Mouse (Mus musculus): ENCODE measurements around the gene Lgals2. TPM values are rescaled to one million over a fixed set of nuclear protein-coding genes. Genes with fewer than 3 reads are reported as not detected.
A peak's percentile ranks its signal among the peaks of the same experiment; 100 is the strongest.

The Lgals2 gene
- polyA plus RNA-seq, 1 experiment from 2014 or later, result 1,149 TPM

- H3K36me3 ChIP-seq, result no peaks in the 10 kb centered on the region
- no peak overlapping the region for H3K9ac ChIP-seq
- no peak overlapping the region for H3K27ac ChIP-seq
- peaks cover 48% of the 10 kb centered on the region for H3K4me1 ChIP-seq (replicated peaks)
- H3K4me2 ChIP-seq (replicated peaks), result no peak overlapping the region
- no peak for ATAC-seq
- no peaks in the 10 kb centered on the region; the same call in 1 of the 2 replicates for H3K27me3 ChIP-seq (replicated peaks)
- no peak overlapping the region for H3K4me3 ChIP-seq (replicated peaks)
- 93% methylated on average over 1 of the region's 1 CpGs for WGBS
- H3K9me3 ChIP-seq, result no peaks in the 10 kb centered on the region
Observed at GRCm38 (mm10) chr15:78829636-78830035, 25.7 kb downstream of the Lgals2 start.

DNA sequence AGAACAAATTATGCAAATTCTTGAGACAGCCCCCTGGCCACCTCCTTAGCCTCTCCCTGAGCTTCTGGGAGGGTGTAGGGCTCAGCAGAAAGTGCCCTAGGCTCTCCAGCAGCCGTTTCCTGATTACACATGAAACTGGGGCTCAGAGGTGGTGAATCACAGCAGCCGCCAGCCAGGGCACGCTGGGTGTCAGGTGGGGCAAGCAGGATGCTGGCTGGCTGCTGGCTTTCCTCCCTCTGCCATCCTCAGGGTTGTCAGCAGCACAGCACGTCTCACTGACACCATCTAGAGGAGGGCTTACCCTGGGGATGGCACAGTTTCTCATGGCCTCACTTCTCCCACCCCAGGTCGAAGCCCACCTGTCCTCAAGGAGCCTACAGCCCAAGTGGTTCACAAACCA lies 27.0 kb downstream of the Lgals2 start:
- peaks cover 36% of the 10 kb centered on the region for H3K4me1 ChIP-seq (replicated peaks)
- no peaks in the 10 kb centered on the region; the same call in 1 of the 2 replicates for H3K27me3 ChIP-seq (replicated peaks)
- no peak overlapping the region for H3K4me2 ChIP-seq (replicated peaks)
- H3K4me3 ChIP-seq (replicated peaks), result no peak overlapping the region
- 0 out of 2 replicates have a peak overlapping the region, but pooled peaks have one; percentile 25 for H3K27ac ChIP-seq
- no peak for ATAC-seq
- H3K36me3 ChIP-seq, result no peaks in the 10 kb centered on the region
- 29% methylated on average over 5 of the region's 5 CpGs for WGBS
- no peaks in the 10 kb centered on the region for H3K9me3 ChIP-seq
- H3K9ac ChIP-seq, result no peak overlapping the region

DNA sequence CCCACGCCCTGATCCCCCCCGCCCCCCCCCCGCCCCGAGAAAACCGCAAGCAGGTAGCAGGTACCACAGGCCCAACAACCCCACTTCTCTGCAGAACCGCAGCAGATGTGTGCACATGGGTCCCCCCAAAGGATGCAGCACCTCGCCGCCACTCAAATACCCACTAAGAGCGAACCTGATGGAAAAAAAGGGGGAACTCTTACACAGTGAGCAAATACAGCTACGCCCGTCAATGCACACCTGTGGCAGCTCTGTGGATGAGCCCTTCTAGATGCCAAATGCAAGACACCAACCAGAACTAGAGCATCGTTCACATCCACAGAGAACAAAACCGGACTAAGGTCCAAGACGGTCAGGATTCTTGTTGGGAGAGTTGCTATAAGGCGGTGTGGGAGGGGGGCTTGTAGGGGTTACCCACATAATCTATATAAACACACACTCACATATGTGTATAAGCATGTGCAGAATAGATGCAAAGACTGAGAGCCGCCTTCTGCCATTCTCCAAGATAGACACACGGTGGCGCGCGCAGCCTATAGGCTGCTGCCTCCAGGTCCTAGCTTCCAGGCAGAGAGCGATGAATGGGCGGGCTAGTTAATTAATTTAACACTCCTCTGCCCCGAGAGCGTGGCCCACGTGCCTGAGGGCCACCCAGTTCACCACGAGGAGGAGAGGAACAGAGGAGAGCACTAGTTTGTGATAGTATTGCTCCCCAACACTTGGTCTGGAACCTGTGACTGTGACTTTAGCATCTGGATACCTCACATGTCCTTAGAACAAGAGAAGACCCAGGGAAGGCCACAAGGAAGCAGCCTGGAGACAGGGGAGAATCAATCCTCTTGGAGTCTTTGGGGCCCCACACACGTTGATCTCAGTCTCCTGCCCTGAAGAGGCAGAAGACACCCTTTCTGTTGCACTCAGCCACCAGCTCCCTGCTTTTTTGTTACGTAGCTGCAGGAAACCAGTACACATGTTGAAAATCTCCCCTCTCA lies 28.8 kb downstream of the Lgals2 start:
- Histone ChIP-seq H3K27me3 (replicated peaks) (no peaks in the 10 kb centered on the region; the same call in 1 of the 2 replicates), H3K4me3 (replicated peaks) (no peak overlapping the region), H3K4me2 (replicated peaks) (no peak overlapping the region), H3K4me1 (replicated peaks) (peaks cover 19% of the 10 kb centered on the region), H3K9me3 (no peaks in the 10 kb centered on the region), H3K36me3 (no peaks in the 10 kb centered on the region), H3K27ac (no peak overlapping the region), H3K9ac (no peak overlapping the region)
- WGBS, result 23% methylated on average over 28 of the region's 28 CpGs
- ATAC-seq, result peak; percentile 72

DNA sequence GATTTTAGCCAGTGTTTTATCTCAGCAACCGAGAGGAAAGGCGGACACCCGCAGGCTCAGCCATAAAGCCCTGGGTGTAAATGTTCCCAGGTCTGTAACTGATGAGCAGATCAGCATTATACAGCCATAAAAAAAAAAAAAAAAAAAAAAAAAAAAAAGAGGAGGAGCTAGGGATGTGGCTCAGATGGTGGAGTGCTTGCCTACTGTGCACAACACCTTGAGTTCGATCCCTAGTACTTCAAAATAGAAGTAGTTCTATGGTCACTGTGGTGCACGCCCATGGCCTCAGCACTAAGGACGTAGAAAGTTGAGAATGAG lies 39.3 kb downstream of the Lgals2 start:
- peak overlapping the region; percentile 62; the same call in 1 of the 2 replicates for H3K27ac ChIP-seq
- no peaks in the 10 kb centered on the region for H3K36me3 ChIP-seq
- peaks cover 10% of the 10 kb centered on the region for H3K4me1 ChIP-seq (replicated peaks)
- H3K9ac ChIP-seq, result no peak overlapping the region
- no peak overlapping the region for H3K4me3 ChIP-seq (replicated peaks)
- peak overlapping the region; percentile 28; the same call in 1 of the 2 replicates for H3K4me2 ChIP-seq (replicated peaks)
- no peaks in the 10 kb centered on the region for H3K27me3 ChIP-seq (replicated peaks)
- 53% methylated on average over 6 of the region's 6 CpGs for WGBS
- no peak; the same call in none of the 2 replicates for ATAC-seq
- H3K9me3 ChIP-seq, result no peaks in the 10 kb centered on the region

- peaks cover 10% of the 10 kb centered on the region for H3K4me1 ChIP-seq (replicated peaks)
- ATAC-seq, result peak; percentile 85
- WGBS, result 36% methylated on average over 11 of the region's 11 CpGs
Observed at GRCm38 (mm10) chr15:78815314-78816073, 39.8 kb downstream of the Lgals2 start.

GRCm38 (mm10) chr15:78813603-78814002 lies 41.7 kb downstream of the Lgals2 start:
- no peak overlapping the region for H3K4me3 ChIP-seq (replicated peaks)
- H3K9me3 ChIP-seq, result no peaks in the 10 kb centered on the region
- no peak for ATAC-seq
- H3K4me2 ChIP-seq (replicated peaks), result no peak overlapping the region
- no peaks in the 10 kb centered on the region for H3K36me3 ChIP-seq
- no peak overlapping the region for H3K9ac ChIP-seq
- H3K27me3 ChIP-seq (replicated peaks), result no peaks in the 10 kb centered on the region
- no peak overlapping the region for H3K27ac ChIP-seq
- H3K4me1 ChIP-seq (replicated peaks), result peaks cover 17% of the 10 kb centered on the region
- WGBS, result 83% methylated on average over 4 of the region's 4 CpGs

More at GRCm38 (mm10) chr15:78815314-78816073, 39.8 kb downstream of the Lgals2 start:
- H3K4me3 ChIP-seq (replicated peaks), result no peak overlapping the region
- H3K36me3 ChIP-seq, result no peaks in the 10 kb centered on the region
- H3K27ac ChIP-seq, result peak overlapping the region; percentile 62; the same call in 1 of the 2 replicates
- H3K27me3 ChIP-seq (replicated peaks), result no peaks in the 10 kb centered on the region
- no peaks in the 10 kb centered on the region for H3K9me3 ChIP-seq
- H3K9ac ChIP-seq, result no peak overlapping the region
- H3K4me2 ChIP-seq (replicated peaks), result peak overlapping the region; percentile 28; the same call in 1 of the 2 replicates

DNA sequence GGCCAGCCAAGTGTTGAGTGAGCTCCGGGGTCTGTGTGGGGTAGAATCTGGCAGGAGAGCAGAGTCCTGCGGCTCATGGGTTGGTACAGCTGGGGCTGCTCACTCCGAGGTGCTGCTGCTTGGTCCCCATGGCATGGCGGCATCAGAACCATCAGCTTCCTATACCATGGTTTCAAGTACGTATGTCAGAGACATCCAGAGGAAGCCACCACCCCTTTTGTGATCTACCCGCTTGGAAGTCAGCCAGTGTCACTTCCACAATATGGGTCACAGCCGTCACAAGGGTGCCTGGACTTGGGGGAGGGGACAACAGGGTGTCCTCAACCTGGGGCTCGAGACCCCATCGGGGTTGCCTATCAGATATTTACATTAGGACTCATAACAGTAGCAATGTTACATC lies 45.2 kb downstream of the Lgals2 start:
- no peak for ATAC-seq
- Histone ChIP-seq H3K36me3 (no peaks in the 10 kb centered on the region), H3K4me1 (replicated peaks) (peaks cover 24% of the 10 kb centered on the region), H3K4me2 (replicated peaks) (no peak overlapping the region), H3K9me3 (no peaks in the 10 kb centered on the region), H3K27ac (no peak overlapping the region), H3K27me3 (replicated peaks) (no peaks in the 10 kb centered on the region), H3K4me3 (replicated peaks) (no peak overlapping the region), H3K9ac (no peak overlapping the region)
- WGBS, result 65% methylated on average over 9 of the region's 9 CpGs

GRCm38 (mm10) chr15:78809739-78810138 lies 45.6 kb downstream of the Lgals2 start:
- Histone ChIP-seq H3K27me3 (replicated peaks) (no peaks in the 10 kb centered on the region), H3K4me3 (replicated peaks) (no peak overlapping the region), H3K27ac (no peak overlapping the region), H3K4me1 (replicated peaks) (peaks cover 23% of the 10 kb centered on the region), H3K36me3 (no peaks in the 10 kb centered on the region), H3K4me2 (replicated peaks) (no peak overlapping the region), H3K9ac (no peak overlapping the region), H3K9me3 (no peaks in the 10 kb centered on the region)
- 56% methylated on average over 9 of the region's 9 CpGs for WGBS
- ATAC-seq, result no peak

DNA sequence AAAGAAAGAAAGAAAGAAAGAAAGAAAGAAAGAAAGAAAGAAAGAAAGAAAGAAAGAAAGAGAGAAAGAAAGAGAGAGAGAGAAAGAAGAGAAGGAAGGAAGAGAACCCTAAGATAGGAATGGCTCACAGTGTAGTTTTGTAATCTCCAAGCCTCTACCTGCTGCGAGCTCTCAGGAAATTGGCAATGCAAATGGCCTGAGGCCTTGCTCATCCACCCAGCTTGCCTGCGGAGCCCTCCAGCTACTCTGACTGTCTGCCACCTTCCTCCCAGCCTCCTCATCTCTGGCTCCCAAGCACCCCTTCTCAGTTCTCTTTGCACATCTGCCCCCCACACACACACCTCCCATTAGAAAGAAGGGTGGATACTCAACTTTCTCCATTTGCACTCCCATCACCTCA lies 46.3 kb downstream of the Lgals2 start:
- Histone ChIP-seq H3K27ac (no peak overlapping the region), H3K36me3 (no peaks in the 10 kb centered on the region), H3K4me2 (replicated peaks) (no peak overlapping the region), H3K4me1 (replicated peaks) (peaks cover 24% of the 10 kb centered on the region), H3K9me3 (no peaks in the 10 kb centered on the region), H3K9ac (no peak overlapping the region), H3K27me3 (replicated peaks) (no peaks in the 10 kb centered on the region), H3K4me3 (replicated peaks) (no peak overlapping the region)
- 90% methylated on average over 2 of the region's 2 CpGs for WGBS
- no peak for ATAC-seq

DNA sequence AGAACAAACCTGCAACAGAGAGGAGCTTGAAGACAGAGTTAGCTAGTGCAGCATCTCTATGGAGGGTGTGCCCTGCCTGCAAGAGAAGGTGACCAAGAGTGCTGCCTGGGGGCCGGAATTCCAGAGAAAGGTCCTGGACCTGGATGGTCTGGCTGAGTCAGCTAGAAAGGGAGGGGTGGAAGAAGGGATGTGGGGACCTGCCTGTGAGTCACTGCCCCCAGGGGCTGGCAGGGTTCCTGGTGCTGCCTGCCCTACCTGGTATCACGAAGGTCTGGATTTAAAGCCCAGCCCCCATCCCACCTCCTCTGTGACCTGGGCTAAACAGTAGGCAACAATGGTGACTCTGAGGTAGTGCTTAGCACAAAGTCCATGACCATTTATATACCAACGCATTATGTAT lies 48.2 kb downstream of the Lgals2 start:
- Histone ChIP-seq H3K27ac (no peak overlapping the region), H3K36me3 (no peaks in the 10 kb centered on the region), H3K4me1 (replicated peaks) (peaks cover 39% of the 10 kb centered on the region), H3K27me3 (replicated peaks) (peaks cover 7% of the 10 kb centered on the region; the same call in 1 of the 2 replicates), H3K4me3 (replicated peaks) (no peak overlapping the region), H3K9ac (no peak overlapping the region), H3K9me3 (no peaks in the 10 kb centered on the region), H3K4me2 (replicated peaks) (no peak overlapping the region)
- WGBS, result 60% methylated on average over 3 of the region's 3 CpGs
- ATAC-seq, result no peak

GRCm38 (mm10) chr15:78806614-78807013 lies 48.7 kb downstream of the Lgals2 start:
- H3K9me3 ChIP-seq, result no peaks in the 10 kb centered on the region
- H3K4me3 ChIP-seq (replicated peaks), result no peak overlapping the region
- peak; percentile 3; the same call in 1 of the 2 replicates for ATAC-seq
- no peak overlapping the region for H3K9ac ChIP-seq
- H3K4me2 ChIP-seq (replicated peaks), result no peak overlapping the region
- H3K27me3 ChIP-seq (replicated peaks), result peaks cover 7% of the 10 kb centered on the region; the same call in 1 of the 2 replicates
- 28% methylated on average over 2 of the region's 2 CpGs for whole genome bisulfite sequencing
- peaks cover 43% of the 10 kb centered on the region for H3K4me1 ChIP-seq (replicated peaks)
- no peak overlapping the region for H3K27ac ChIP-seq
- no peaks in the 10 kb centered on the region for H3K36me3 ChIP-seq

- no peak overlapping the region for H3K4me2 ChIP-seq (replicated peaks)
- H3K9me3 ChIP-seq, result no peaks in the 10 kb centered on the region
- peaks cover 46% of the 10 kb centered on the region for H3K4me1 ChIP-seq (replicated peaks)
- no peaks in the 10 kb centered on the region for H3K36me3 ChIP-seq
- no peak overlapping the region for H3K9ac ChIP-seq
- H3K27me3 ChIP-seq (replicated peaks), result peaks cover 10% of the 10 kb centered on the region; the same call in 1 of the 2 replicates
- 74% methylated on average over 2 of the region's 2 CpGs for WGBS
- no peak overlapping the region for H3K27ac ChIP-seq
- H3K4me3 ChIP-seq (replicated peaks), result no peak overlapping the region
- ATAC-seq, result no peak
Observed at GRCm38 (mm10) chr15:78805351-78805750, 50.0 kb downstream of the Lgals2 start.

Measured in intestine, embryonic 15.5 days (tissue).